Mouse (Mus musculus): ENCODE results near the gene Ubald1. TPM values are rescaled to one million over a fixed set of nuclear protein-coding genes. Genes with fewer than 3 reads are reported as not detected.

Gene Ubald1
- total and polyA plus RNA-seq, 3 experiments = 9.6 to 53.7 (median 11.6) TPM

GRCm38 (mm10) chr16:4897146-4897730, 17.1 kb upstream of the Ubald1 start:
- H3K4me3 ChIP-seq (replicated peaks in 1 of 3; ENCODE audit: low read depth in 2 of 3, low read length in 2 of 3, poor library complexity in 1 of 3) = no peak overlapping the region
- peaks cover 0 to 4% of the 10 kb centered on the region in 2 experiments for H3K36me3 ChIP-seq (replicated peaks in 1 of 2; ENCODE audit: control insufficient read depth in 1 of 2, insufficient read depth in 1 of 2, low read length in 1 of 2)
- H3K4me1 ChIP-seq (ENCODE audit: control insufficient read depth in 1 of 2, insufficient read depth in 2 of 2) = peaks cover 8 to 33% of the 10 kb centered on the region in 2 experiments
- DNase-seq (ENCODE audit: extremely low read depth) = peak; percentile 41
- no peak for TF ChIP-seq IRF4 (IDR thresholded peaks at IDR 0.05; ENCODE audit: low read depth, low read length)
- peak in 1 of 2 experiments; percentile 50; a peak in 2 of 4 replicates for TF ChIP-seq CTCF (conservative IDR thresholded peaks at IDR 0.05 in 1 of 2, IDR thresholded peaks at IDR 0.05 in 1 of 2; ENCODE audit: low read depth in 2 of 2, low read length in 2 of 2)
- no peak overlapping the region for H3K9ac ChIP-seq (ENCODE audit: insufficient read depth, low read depth)
- dilution Hi-C loops (cut with MboI; ENCODE audit: extremely low pct_ligation_motif_present, extremely low pct_unique_long_range_greater_than_20kb, low sequenced_read_pairs) = no loop called here
- H3K79me2 ChIP-seq (replicated peaks; ENCODE audit: control insufficient read depth, extremely low read depth, insufficient read depth, poor library complexity, severe bottlenecking) = no peaks in the 10 kb centered on the region
- no peaks in the 10 kb centered on the region for H3K27me3 ChIP-seq (replicated peaks)
- no peak overlapping the region for H3K4me2 ChIP-seq (ENCODE audit: insufficient read depth, low read depth, poor library complexity, severe bottlenecking)
- in situ Hi-C loops (cut with MboI; ENCODE audit: low pct_ligation_motif_present, low pct_unique_long_range_greater_than_20kb, low sequenced_read_pairs) = no loop called here
- H3K27ac ChIP-seq (ENCODE audit: insufficient read depth, low read depth) = no peak overlapping the region
- H3K9me3 ChIP-seq (replicated peaks; ENCODE audit: low read length) = no peaks in the 10 kb centered on the region

GRCm38 (mm10) chr16:4896249-4897027, 16.3 kb upstream of the Ubald1 start:
- in situ Hi-C loops (cut with MboI; ENCODE audit: low pct_ligation_motif_present, low pct_unique_long_range_greater_than_20kb, low sequenced_read_pairs) = no loop called here
- Histone ChIP-seq H3K9me3 (replicated peaks; ENCODE audit: low read length) (no peaks in the 10 kb centered on the region), H3K4me2 (ENCODE audit: insufficient read depth, low read depth, poor library complexity, severe bottlenecking) (no peak overlapping the region), H3K79me2 (replicated peaks; ENCODE audit: control insufficient read depth, extremely low read depth, insufficient read depth, poor library complexity, severe bottlenecking) (no peaks in the 10 kb centered on the region), H3K27ac (ENCODE audit: insufficient read depth, low read depth) (no peak overlapping the region), H3K4me1 (ENCODE audit: control insufficient read depth in 1 of 2, insufficient read depth in 2 of 2) (peaks cover 8 to 33% of the 10 kb centered on the region in 2 experiments), H3K4me3 (replicated peaks in 1 of 3; ENCODE audit: low read depth in 2 of 3, low read length in 2 of 3, poor library complexity in 1 of 3) (no peak overlapping the region), H3K27me3 (replicated peaks) (no peaks in the 10 kb centered on the region), H3K36me3 (replicated peaks in 1 of 2; ENCODE audit: control insufficient read depth in 1 of 2, insufficient read depth in 1 of 2, low read length in 1 of 2) (peaks cover 0 to 4% of the 10 kb centered on the region in 2 experiments), H3K9ac (ENCODE audit: insufficient read depth, low read depth) (no peak overlapping the region)
- dilution Hi-C loops (cut with MboI; ENCODE audit: extremely low pct_ligation_motif_present, extremely low pct_unique_long_range_greater_than_20kb, low sequenced_read_pairs) = no loop called here
- TF ChIP-seq ZC3H11A (IDR thresholded peaks at IDR 0.05; ENCODE audit: low read depth, low read length) (no peak), MAZ (IDR thresholded peaks at IDR 0.05; ENCODE audit: low read depth, low read length) (no peak), RAD21 (IDR thresholded peaks at IDR 0.05; ENCODE audit: low read depth, low read length) (no peak), GABPA (IDR thresholded peaks at IDR 0.05; ENCODE audit: insufficient replicate concordance, low read depth, low read length) (no peak), MEF2A (IDR thresholded peaks at IDR 0.05; ENCODE audit: borderline replicate concordance, low read depth, low read length) (no peak), ZKSCAN1 (IDR thresholded peaks at IDR 0.05; ENCODE audit: borderline replicate concordance, low read depth, low read length) (no peak), UBTF (IDR thresholded peaks at IDR 0.05; ENCODE audit: low read depth, low read length) (no peak), POLR2AphosphoS2 (IDR thresholded peaks at IDR 0.05; ENCODE audit: low read depth, low read length) (no peak), ETS1 (conservative IDR thresholded peaks at IDR 0.05; ENCODE audit: low read depth, low read length) (no peak), USF2 (conservative IDR thresholded peaks at IDR 0.05; ENCODE audit: low read depth, low read length) (no peak), MAFK (IDR thresholded peaks at IDR 0.05; ENCODE audit: insufficient replicate concordance, low read length) (no peak), CHD1 (IDR thresholded peaks at IDR 0.05; ENCODE audit: low read depth, low read length) (no peak), E2F4 (IDR thresholded peaks at IDR 0.05; ENCODE audit: insufficient replicate concordance, low read depth, low read length) (no peak), IRF4 (IDR thresholded peaks at IDR 0.05; ENCODE audit: low read depth, low read length) (no peak), RCOR1 (conservative IDR thresholded peaks at IDR 0.05; ENCODE audit: low read depth, low read length) (no peak), BHLHE40 (IDR thresholded peaks at IDR 0.05; ENCODE audit: low read depth, low read length) (no peak)
- DNase-seq (ENCODE audit: extremely low read depth) = no peak
